Mouse (Mus musculus): ENCODE measurements around the gene Grwd1. TPM values are rescaled to one million over a fixed set of nuclear protein-coding genes. Genes with fewer than 3 reads are reported as not detected.

Grwd1 gene
- polyA plus RNA-seq, 1 experiment: 11.4 TPM

GRCm38 (mm10) chr7:45800001-45800400 lies 30.7 kb downstream of the Grwd1 start:
- no peak for DNase-seq (ENCODE audit: low read depth)

- DNase-seq (ENCODE audit: low read depth): no peak
Measured at GRCm38 (mm10) chr7:45798931-45799330, 31.8 kb downstream of the Grwd1 start.

DNA sequence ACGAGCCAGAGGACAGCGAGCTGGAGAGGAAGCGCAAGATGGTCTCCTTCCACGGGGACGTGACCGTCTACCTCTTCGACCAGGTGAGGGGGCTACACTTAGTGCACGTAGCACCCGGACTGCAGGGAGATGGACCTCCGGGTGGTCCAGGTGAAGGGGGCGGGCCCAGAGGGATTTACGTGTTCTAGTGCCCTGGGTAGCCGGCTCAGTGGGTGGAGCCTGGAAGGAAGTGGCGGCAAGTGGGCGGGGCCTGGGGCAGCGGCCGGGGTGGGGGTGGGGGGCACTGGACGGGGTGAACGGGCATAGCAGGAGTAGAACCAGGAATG lies 32.3 kb downstream of the Grwd1 start:
- no peak for DNase-seq (ENCODE audit: low read depth)

- no peak for DNase-seq (ENCODE audit: low read depth)
Measured at GRCm38 (mm10) chr7:45797661-45798510, 32.9 kb downstream of the Grwd1 start.

DNA sequence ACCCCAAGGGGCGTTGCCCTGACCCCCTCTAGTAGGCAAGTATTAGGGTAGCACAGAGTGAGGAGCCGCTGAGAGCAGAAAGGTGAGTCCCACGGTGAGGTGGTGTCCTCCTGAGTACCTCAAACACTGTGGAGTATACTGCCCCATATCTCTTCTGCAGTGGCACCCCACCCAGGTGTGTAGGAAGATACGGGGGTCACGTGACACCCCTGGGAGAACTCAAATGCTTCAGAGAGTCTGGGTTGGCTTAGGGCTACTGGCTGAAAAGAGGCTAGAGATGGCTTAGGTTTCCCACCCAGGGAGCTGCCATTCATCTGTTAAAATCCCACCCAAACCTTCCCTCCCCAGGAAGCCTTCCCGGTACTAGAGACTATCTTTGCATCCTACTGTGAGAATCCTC lies 33.8 kb downstream of the Grwd1 start:
- no peak for DNase-seq (ENCODE audit: low read depth)

GRCm38 (mm10) chr7:45794971-45795370 lies 35.8 kb downstream of the Grwd1 start:
- no peak for DNase-seq (ENCODE audit: low read depth)

DNA sequence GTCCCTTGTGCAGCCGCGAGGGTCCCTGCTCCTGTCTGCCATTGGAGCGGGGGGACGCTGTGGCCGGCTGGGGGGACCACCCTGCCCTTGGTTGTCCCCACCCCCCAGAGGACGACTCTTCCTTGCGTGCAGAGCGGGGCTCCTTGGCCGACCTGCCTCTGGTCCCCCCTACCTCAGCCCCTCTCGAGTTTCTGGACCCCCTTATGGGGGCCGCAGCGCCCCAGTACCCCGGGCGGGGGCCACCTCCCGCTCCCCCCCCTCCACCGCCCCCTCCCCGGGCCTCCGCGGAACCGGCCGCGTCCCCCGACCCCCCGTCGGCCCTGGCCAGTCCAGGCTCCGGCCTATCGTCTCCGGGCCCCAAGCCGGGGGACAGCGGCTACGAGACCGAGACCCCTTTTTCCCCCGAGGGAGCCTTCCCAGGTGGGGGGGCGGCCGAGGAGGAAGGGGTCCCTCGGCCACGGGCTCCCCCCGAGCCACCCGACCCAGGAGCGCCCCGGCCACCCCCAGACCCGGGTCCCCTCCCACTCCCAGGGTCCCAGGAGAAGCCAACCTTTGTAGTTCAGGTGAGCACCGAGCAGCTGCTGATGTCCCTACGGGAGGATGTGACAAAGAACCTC lies 36.7 kb downstream of the Grwd1 start:
- DNase-seq (ENCODE audit: low read depth): no peak

DNA sequence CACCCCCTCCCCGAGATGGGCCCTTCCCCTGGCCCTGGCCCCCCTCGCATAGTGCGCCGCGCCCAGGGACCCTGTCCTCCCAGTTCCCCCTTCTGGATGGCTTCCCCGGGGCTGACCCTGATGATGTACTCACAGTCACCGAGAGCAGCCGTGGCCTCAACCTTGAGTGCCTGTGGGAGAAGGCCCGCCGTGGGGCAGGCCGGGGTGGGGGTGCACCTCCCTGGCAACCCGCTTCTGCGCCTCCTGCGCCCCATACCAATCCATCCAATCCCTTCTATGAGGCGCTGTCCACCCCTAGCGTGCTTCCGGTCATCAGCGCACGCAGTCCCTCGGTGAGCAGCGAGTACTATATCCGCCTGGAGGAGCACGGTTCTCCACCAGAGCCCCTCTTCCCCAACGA lies 37.5 kb downstream of the Grwd1 start:
- DNase-seq (ENCODE audit: low read depth): no peak

- no peak for DNase-seq (ENCODE audit: low read depth)
Measured at GRCm38 (mm10) chr7:45791756-45792490, 38.8 kb downstream of the Grwd1 start.

- DNase-seq (ENCODE audit: low read depth): no peak
Measured at GRCm38 (mm10) chr7:45790721-45791120, 40.0 kb downstream of the Grwd1 start.

DNA sequence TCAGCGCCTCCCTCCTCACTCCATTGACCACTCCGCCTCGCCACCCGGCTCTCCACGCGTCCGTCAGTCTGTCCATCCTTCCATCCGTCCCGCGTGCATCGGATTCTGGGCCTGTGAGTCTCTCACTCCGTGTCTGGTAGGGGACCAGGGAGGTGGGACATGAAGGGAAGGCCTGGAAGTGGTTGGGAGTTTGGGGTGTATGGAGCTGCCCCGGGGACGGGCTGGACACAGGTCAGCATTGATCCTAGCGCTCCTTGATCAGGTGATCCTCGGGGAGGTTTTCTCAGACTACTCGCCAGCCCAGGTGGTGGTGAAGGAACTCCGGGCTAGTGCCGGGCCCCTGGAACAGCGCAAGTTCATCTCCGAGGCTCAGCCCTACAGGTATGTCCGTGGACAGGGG lies 43.1 kb downstream of the Grwd1 start:
- DNase-seq (ENCODE audit: low read depth): no peak

DNA sequence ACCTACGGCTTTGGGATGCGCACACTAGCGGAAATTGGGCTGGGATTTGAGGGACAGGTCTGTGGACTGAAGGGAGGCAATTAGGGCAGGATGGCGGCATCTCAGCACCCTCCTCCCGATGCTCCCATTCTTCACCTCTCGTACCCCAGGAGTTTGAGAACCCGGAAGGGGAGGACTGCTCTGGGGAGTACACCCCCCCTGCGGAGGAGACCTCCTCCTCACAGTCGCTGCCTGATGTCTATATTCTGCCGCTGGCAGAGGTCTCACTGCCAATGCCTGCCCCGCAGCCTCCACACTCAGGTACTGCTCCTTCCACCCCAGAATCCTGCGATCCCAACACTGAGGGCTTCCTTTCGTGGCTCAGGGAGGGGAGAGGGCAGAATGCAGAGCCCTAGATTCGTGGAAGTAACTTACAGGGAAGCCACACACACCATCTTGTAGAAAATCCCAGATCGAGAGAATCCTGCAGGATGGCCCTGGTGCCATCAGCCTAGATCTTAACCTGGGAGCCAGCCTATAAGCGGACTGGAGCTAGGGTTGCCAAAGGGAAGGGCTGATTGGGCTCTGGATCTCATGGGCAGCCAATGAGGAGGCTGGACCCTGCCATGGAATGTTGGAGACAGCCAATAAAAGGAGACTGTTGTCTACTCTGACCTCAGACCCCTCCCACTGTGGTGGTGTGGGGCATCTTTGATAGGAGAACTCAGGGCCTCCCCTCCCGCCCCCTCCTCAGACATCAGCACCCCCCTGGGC lies 43.9 kb downstream of the Grwd1 start:
- no peak for DNase-seq (ENCODE audit: low read depth)

DNA sequence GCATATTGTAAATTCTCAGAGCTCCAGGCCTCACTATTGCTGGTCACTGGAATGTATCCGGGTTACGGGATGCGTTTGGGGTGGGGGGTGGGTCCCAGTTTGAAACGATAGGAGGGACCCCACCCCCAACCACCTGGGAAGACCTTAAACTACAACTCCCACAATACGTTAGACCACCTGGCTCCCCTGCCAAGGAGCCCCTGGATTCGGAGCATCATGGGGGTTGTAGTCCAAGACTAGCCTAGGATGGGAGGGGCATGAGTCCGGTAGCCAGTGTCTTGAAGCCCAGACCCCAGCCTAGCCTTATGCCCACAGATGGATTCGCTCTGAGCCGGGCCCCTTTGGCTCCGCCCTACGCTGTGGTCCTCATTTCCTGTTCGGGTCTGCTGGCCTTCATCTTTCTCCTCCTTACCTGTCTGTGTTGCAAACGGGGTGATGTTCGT lies 44.6 kb downstream of the Grwd1 start:
- DNase-seq (ENCODE audit: low read depth): no peak

DNA sequence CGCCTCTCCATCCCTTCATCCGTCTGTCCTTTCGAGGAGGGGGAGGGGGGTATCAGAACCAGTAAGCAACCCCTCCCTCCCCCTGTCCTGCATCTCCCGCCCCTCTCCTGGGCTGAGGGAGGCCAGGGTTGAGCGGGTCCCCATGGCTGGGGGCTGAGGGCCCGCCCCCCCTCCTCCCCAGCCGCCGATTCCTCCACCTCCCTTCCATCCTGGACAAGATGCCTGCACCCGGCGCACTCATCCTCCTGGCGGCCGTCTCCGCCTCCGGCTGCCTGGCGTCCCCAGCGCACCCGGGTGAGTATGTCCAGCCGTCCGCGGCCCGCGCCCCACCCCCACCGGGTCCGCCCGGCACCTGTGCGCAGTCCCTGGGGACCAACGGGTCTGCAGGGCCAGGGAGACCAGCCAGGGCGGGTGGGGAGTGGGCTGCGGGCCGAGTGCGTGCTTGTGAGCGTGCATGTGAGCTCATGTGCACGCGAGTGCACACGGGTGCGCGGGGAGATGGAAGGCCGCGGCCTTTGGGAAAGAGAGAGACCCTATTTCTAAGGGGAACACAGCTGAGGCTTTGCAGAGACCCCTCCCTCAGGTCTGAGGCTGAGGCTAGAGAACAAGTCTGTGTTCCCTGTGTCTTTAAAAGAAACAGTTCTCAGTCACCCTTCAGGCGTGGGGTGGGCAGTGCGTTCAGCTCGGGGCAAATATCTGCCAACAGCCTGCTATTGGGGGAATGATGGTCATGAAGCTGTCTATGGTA lies 45.2 kb downstream of the Grwd1 start:
- DNase-seq (ENCODE audit: low read depth): no peak

- DNase-seq (ENCODE audit: low read depth): no peak
Measured at GRCm38 (mm10) chr7:45784524-45785372, 46.0 kb downstream of the Grwd1 start, which contains the start of gene Sult2b1. Sult2b1 (minus strand) TSS chr7:45784669.

- DNase-seq (ENCODE audit: low read depth): no peak
Measured at GRCm38 (mm10) chr7:45783511-45784091, 47.1 kb downstream of the Grwd1 start, which contains the start of gene Lmtk3. Lmtk3 (plus strand) TSS chr7:45783738.

- no peak for DNase-seq (ENCODE audit: low read depth)
Measured at GRCm38 (mm10) chr7:45782271-45782670, 48.5 kb downstream of the Grwd1 start.

GRCm38 (mm10) chr7:45779081-45779641 lies 51.6 kb downstream of the Grwd1 start:
- DNase-seq (ENCODE audit: low read depth): no peak

DNA sequence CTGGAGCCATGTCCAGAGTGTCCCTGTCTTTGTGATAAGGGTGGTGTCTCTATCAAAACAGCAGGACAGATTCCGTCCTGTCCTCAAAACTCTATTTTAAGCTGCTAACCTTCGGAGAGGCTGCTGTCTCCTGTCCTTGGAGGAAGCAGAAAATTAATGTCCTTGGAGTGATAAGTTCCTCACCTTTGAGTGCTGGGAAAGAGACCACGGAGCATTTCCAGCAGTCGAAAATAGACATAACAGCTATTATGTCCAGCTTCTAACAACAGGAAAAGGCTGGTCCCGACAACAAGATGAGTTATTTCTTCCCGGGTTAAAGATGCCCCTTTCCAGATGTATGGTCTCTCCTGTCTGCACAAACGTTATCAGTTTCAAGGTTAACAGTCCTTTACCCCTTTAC lies 55.5 kb downstream of the Grwd1 start:
- DNase-seq (ENCODE audit: low read depth): no peak

Measured in gonadal fat pad, adult 2 months (tissue).